Mouse (Mus musculus) thymus, adult 2 months (tissue): Measurements from ENCODE around the gene Ace. TPM values are rescaled to one million over a fixed set of nuclear protein-coding genes. Genes with fewer than 3 reads are reported as not detected.

ENCODE experiments used
- DNase-seq: peaks from one replicate; pipeline ENCODE4 v3.0.0; 2021
- H3K27ac ChIP-seq: fragments of 200-500 bp; 2 replicates; pipeline ENCODE4 v1.5.1; 2012; ENCODE audit warnings: low read length, control low read depth; ENCODE audit not compliant: control insufficient read depth, insufficient read depth
- H3K27me3 ChIP-seq: fragments of 200-500 bp; 2 replicates; pipeline ENCODE4 v1.6.1; 2012; ENCODE audit warnings: mild to moderate bottlenecking, low read length, moderate library complexity, mixed read lengths; ENCODE audit not compliant: control insufficient read depth, insufficient read depth
- H3K36me3 ChIP-seq: fragments of 200-500 bp; 2 replicates; pipeline ENCODE4 v1.6.1; 2012; ENCODE audit warnings: mild to moderate bottlenecking, low read length, moderate library complexity; ENCODE audit not compliant: control insufficient read depth, insufficient read depth
- H3K4me1 ChIP-seq: fragments of 200-500 bp; replicated peaks from 2 replicates; pipeline ENCODE4 v1.6.1; 2012; ENCODE audit warnings: low read length; ENCODE audit not compliant: control insufficient read depth, insufficient read depth
- H3K4me3 ChIP-seq: fragments of 200-500 bp; 2 replicates; pipeline ENCODE4 v1.5.1; 2012; ENCODE audit warnings: mild to moderate bottlenecking, low read length, control low read depth, moderate library complexity; ENCODE audit not compliant: control insufficient read depth, insufficient read depth
- CTCF ChIP-seq: fragments of 200-500 bp; IDR thresholded peaks from 2 replicates; pipeline ENCODE4 v1.5.1; 2012; ENCODE audit warnings: mild to moderate bottlenecking, control low read depth, low read length, moderate library complexity, borderline replicate concordance; ENCODE audit not compliant: control insufficient read depth, poor library complexity, insufficient read depth; ENCODE audit errors: extremely low read depth
- POLR2A ChIP-seq: fragments of 200-500 bp; IDR thresholded peaks from 2 replicates; pipeline ENCODE4 v1.6.1; 2012; ENCODE audit warnings: mild to moderate bottlenecking, low read length, control low read depth, moderate library complexity; ENCODE audit not compliant: control insufficient read depth, poor library complexity, insufficient read depth; ENCODE audit errors: extremely low read depth
- WGBS: fragments of 180-500 bp; shearing (Covaris S2); methylation state at CpG from one replicate; pipeline ENCODE4 v1.1.7; 2018; 5-methylcytosine and 5-hydroxymethylcytosine counted together
- polyA plus RNA-seq: library from polyadenylated mRNA; depleted of rRNA; stranded (reverse); fragments of >200 nt; gene quantifications from 2 replicates; pipeline ENCODE4 v1.2.3, GENCODE M21; 2012

Ace gene
- polyA plus RNA-seq, 1 experiment: 10.2 TPM

GRCm38 (mm10) chr11:105946694-105947154 lies 21.0 kb upstream of the Ace start:
- Histone ChIP-seq H3K4me3 (no peak overlapping the region), H3K4me1 (peaks cover 20% of the 10 kb centered on the region), H3K27me3 (no peaks in the 10 kb centered on the region), H3K27ac (no peak overlapping the region), H3K36me3 (no peaks in the 10 kb centered on the region)
- no peak for DNase-seq
- WGBS: 10% methylated on average over 11 of the region's 11 CpGs
- no peak for TF ChIP-seq CTCF
- TF ChIP-seq POLR2A: no peak

GRCm38 (mm10) chr11:105948255-105948654 lies 19.5 kb upstream of the Ace start:
- H3K27ac ChIP-seq: no peak overlapping the region

GRCm38 (mm10) chr11:105950519-105950918 lies 17.2 kb upstream of the Ace start:
- Histone ChIP-seq H3K27ac (no peak overlapping the region), H3K27me3 (no peaks in the 10 kb centered on the region), H3K4me3 (no peak overlapping the region), H3K4me1 (peaks cover 15% of the 10 kb centered on the region), H3K36me3 (no peaks in the 10 kb centered on the region)
- 91% methylated on average over 4 of the region's 4 CpGs for WGBS
- TF ChIP-seq POLR2A (no peak), CTCF (no peak)
- no peak for DNase-seq

More at GRCm38 (mm10) chr11:105948255-105948654, 19.5 kb upstream of the Ace start:
- Histone ChIP-seq H3K4me1 (peaks cover 20% of the 10 kb centered on the region), H3K4me3 (no peak overlapping the region), H3K27me3 (no peaks in the 10 kb centered on the region), H3K36me3 (no peaks in the 10 kb centered on the region)
- WGBS: 27% methylated on average over 2 of the region's 2 CpGs
- DNase-seq: no peak
- TF ChIP-seq CTCF: no peak
- no peak for TF ChIP-seq POLR2A

GRCm38 (mm10) chr11:105951601-105952044 lies 16.1 kb upstream of the Ace start:
- 88% methylated on average over 3 of the region's 3 CpGs for WGBS
- H3K4me1 ChIP-seq: peaks cover 10% of the 10 kb centered on the region
- H3K4me3 ChIP-seq: no peak overlapping the region
- no peak for TF ChIP-seq POLR2A
- TF ChIP-seq CTCF: no peak
- DNase-seq: no peak
- no peaks in the 10 kb centered on the region for H3K27me3 ChIP-seq
- H3K27ac ChIP-seq: no peak overlapping the region
- H3K36me3 ChIP-seq: no peaks in the 10 kb centered on the region

- no peak for TF ChIP-seq POLR2A
- no peak for TF ChIP-seq CTCF
- peaks cover 5% of the 10 kb centered on the region for H3K4me1 ChIP-seq
- H3K27ac ChIP-seq: no peak overlapping the region
- 91% methylated on average over 9 of the region's 9 CpGs for WGBS
- no peaks in the 10 kb centered on the region for H3K36me3 ChIP-seq
- no peak overlapping the region for H3K4me3 ChIP-seq
- H3K27me3 ChIP-seq: no peaks in the 10 kb centered on the region
- no peak for DNase-seq
These were observed 15.6 kb upstream of the Ace start for GRCm38 (mm10) chr11:105952111-105952510.

GRCm38 (mm10) chr11:105952911-105953386 lies 14.8 kb upstream of the Ace start, which contains the start of gene Cyb561:
Gene Cyb561 (minus strand): TSS chr11:105953336.
- Histone ChIP-seq H3K4me3 (no peak within 1 kb of the TSS), H3K27ac (no peak within 1 kb of the TSS), H3K4me1 (no peaks in the 10 kb centered on the region), H3K27me3 (no peaks in the 10 kb centered on the region), H3K36me3 (no peaks in the 10 kb centered on the region)
- TF ChIP-seq POLR2A: no peak
- no peak for TF ChIP-seq CTCF
- 93% methylated on average over 12 of the region's 12 CpGs for WGBS
- DNase-seq: no peak

GRCm38 (mm10) chr11:105953402-105953801 lies 14.3 kb upstream of the Ace start:
- Histone ChIP-seq H3K27ac (no peak overlapping the region), H3K4me3 (no peak overlapping the region), H3K36me3 (no peaks in the 10 kb centered on the region), H3K27me3 (no peaks in the 10 kb centered on the region), H3K4me1 (no peaks in the 10 kb centered on the region)
- TF ChIP-seq CTCF: no peak
- TF ChIP-seq POLR2A: no peak
- no peak for DNase-seq
- 88% methylated on average over 6 of the region's 6 CpGs for WGBS
